Mouse (Mus musculus) brain, embryonic 14.5 days (tissue): ENCODE measurements around the gene Grb2.

Experiments
- CTCF ChIP-seq: fragments of 200-500 bp; IDR thresholded peaks from 2 replicates; pipeline ENCODE4 v1.5.1; 2012; ENCODE audit warnings: inconsistent platforms, mild to moderate bottlenecking, moderate library complexity, borderline replicate concordance; ENCODE audit not compliant: insufficient read depth, insufficient read length; ENCODE audit errors: extremely low read depth
- POLR2A ChIP-seq: fragments of 200-500 bp; IDR thresholded peaks from 2 replicates; pipeline ENCODE4 v1.6.1; 2012; ENCODE audit warnings: mild to moderate bottlenecking, inconsistent platforms, borderline replicate concordance; ENCODE audit not compliant: poor library complexity, insufficient read depth, insufficient read length, severe bottlenecking; ENCODE audit errors: extremely low read depth

GRCm38 (mm10) chr11:115705561-115705960, 2.8 kb downstream of the Grb2 start:
- TF ChIP-seq POLR2A (no peak), CTCF (no peak)
